Comparison of ENCODE assay signal across 14 mouse cellular contexts in genomic region chr7:137963470-137964095, GRCm38 (mm10).
A peak's percentile ranks its signal among the peaks of the same experiment; 100 is the strongest.
DNase-seq lines count a peak whose midpoint lies in the region; ATAC-seq and TF ChIP-seq lines count a peak whose summit lies in the region.
"Had no signal": no experiment of that assay in that cellular context is flagged by ENCODE, and none has a peak within 500 bp of the region (broad histone marks: within the 10 kb centered on the region; RNA-seq: fewer than 3 reads in every experiment).

No protein-coding gene starts in this region.

- H3K27me3 ChIP-seq in midbrain, postnatal 0 days (ENCODE audit: insufficient read depth, low read length): no peaks in the 10 kb centered on the region
- no peaks in the 10 kb centered on the region for H3K27me3 ChIP-seq in midbrain, embryonic 11.5 days (ENCODE audit: control insufficient read depth, insufficient read depth, low read length)
- no peaks in the 10 kb centered on the region for H3K27me3 ChIP-seq in forebrain, embryonic 15.5 days
- H3K27me3 ChIP-seq: intestine, embryonic 15.5 days; liver, embryonic 12.5 days; midbrain, embryonic 15.5 days had no signal

- H3K27ac ChIP-seq in midbrain, postnatal 0 days (ENCODE audit: low read depth, low read length): no peak overlapping the region
- no peak overlapping the region for H3K27ac ChIP-seq in midbrain, embryonic 11.5 days (ENCODE audit: low read depth, low read length)
- no peak overlapping the region for H3K27ac ChIP-seq in forebrain, embryonic 15.5 days (replicated peaks)
- H3K27ac ChIP-seq: intestine, embryonic 15.5 days; liver, embryonic 12.5 days; midbrain, embryonic 15.5 days had no signal

- H3K4me1 ChIP-seq in midbrain, postnatal 0 days (ENCODE audit: insufficient read depth, low read length): no peaks in the 10 kb centered on the region
- no peaks in the 10 kb centered on the region for H3K4me1 ChIP-seq in midbrain, embryonic 11.5 days (ENCODE audit: control insufficient read depth, insufficient read depth, low read length)
- H3K4me1 ChIP-seq in forebrain, embryonic 15.5 days: no peaks in the 10 kb centered on the region
- H3K4me1 ChIP-seq: intestine, embryonic 15.5 days; liver, embryonic 12.5 days; midbrain, embryonic 15.5 days had no signal

- TF ChIP-seq CTCF in midbrain, postnatal 0 days (IDR thresholded peaks at IDR 0.05): no peak

- H3K36me3 ChIP-seq in midbrain, postnatal 0 days (ENCODE audit: insufficient read depth, low read length): no peaks in the 10 kb centered on the region
- H3K36me3 ChIP-seq in midbrain, embryonic 11.5 days (ENCODE audit: control insufficient read depth, insufficient read depth, low read length): no peaks in the 10 kb centered on the region
- no peaks in the 10 kb centered on the region for H3K36me3 ChIP-seq in forebrain, embryonic 15.5 days
- H3K36me3 ChIP-seq: intestine, embryonic 15.5 days; liver, embryonic 12.5 days; midbrain, embryonic 15.5 days had no signal

- 40% methylated on average over 3 of the region's 3 CpGs for WGBS in midbrain, postnatal 0 days
- WGBS in midbrain, embryonic 11.5 days: 27% methylated on average over 3 of the region's 3 CpGs
- WGBS in forebrain, embryonic 15.5 days: 35% methylated on average over 3 of the region's 3 CpGs

- H3K4me2 ChIP-seq in midbrain, postnatal 0 days (ENCODE audit: low read depth, low read length, poor library complexity, severe bottlenecking): no peak overlapping the region
- H3K4me2 ChIP-seq in midbrain, embryonic 11.5 days: no peak overlapping the region
- H3K4me2 ChIP-seq in forebrain, embryonic 15.5 days (replicated peaks): no peak overlapping the region
- H3K4me2 ChIP-seq: intestine, embryonic 15.5 days; liver, embryonic 12.5 days; midbrain, embryonic 15.5 days had no signal

- no peak overlapping the region for H3K4me3 ChIP-seq in midbrain, postnatal 0 days (ENCODE audit: low read depth, low read length)
- H3K4me3 ChIP-seq in midbrain, embryonic 11.5 days (ENCODE audit: low read depth, low read length): no peak overlapping the region
- no peak overlapping the region for H3K4me3 ChIP-seq in forebrain, embryonic 15.5 days
- H3K4me3 ChIP-seq: erythroblast, embryonic 14.5 days; intestine, embryonic 15.5 days; liver, embryonic 12.5 days; midbrain, embryonic 15.5 days had no signal

- ATAC-seq in cerebellum, adult (ENCODE audit: insufficient number of reproducible peaks, low FRiP score, low TSS enrichment): 0 out of 2 replicates have a peak, but pooled peaks have one; percentile 39
- ATAC-seq in midbrain, postnatal 0 days (ENCODE audit: low FRiP score): no peak
- no peak for ATAC-seq in midbrain, embryonic 11.5 days (ENCODE audit: low FRiP score)
- ATAC-seq in monocyte, adult 5-6 weeks (replicated peaks; ENCODE audit: insufficient number of reproducible peaks, low FRiP score, low TSS enrichment, poor library complexity, severe bottlenecking): no peak
- no peak for ATAC-seq in forebrain, embryonic 15.5 days (replicated peaks)
- ATAC-seq: intestine, embryonic 15.5 days; liver, embryonic 12.5 days; midbrain, embryonic 15.5 days had no signal

- no peaks in the 10 kb centered on the region for H3K9me3 ChIP-seq in midbrain, postnatal 0 days (ENCODE audit: low read length)
- H3K9me3 ChIP-seq in midbrain, embryonic 11.5 days (ENCODE audit: control insufficient read depth, low read length): no peaks in the 10 kb centered on the region
- H3K9me3 ChIP-seq in forebrain, embryonic 15.5 days: no peaks in the 10 kb centered on the region
- H3K9me3 ChIP-seq: intestine, embryonic 15.5 days; liver, embryonic 12.5 days; midbrain, embryonic 15.5 days had no signal

- no peak for DNase-seq in cerebellum, postnatal 4 days (ENCODE audit: low spot score in 2 of 2)
- peak; percentile 53 for DNase-seq in midbrain, postnatal 0 days (ENCODE audit: low spot score)
- no peak for DNase-seq in midbrain, embryonic 11.5 days (ENCODE audit: low spot score, missing footprints)
- DNase-seq in layer of hippocampus, postnatal 36 days: peak; percentile 9 to 14
- peak; percentile 10 for DNase-seq in right cerebral cortex, postnatal 25 days
- DNase-seq: adrenal gland, postnatal 25 days; thymus, adult 18-20 months had no signal

- no peak overlapping the region for H3K9ac ChIP-seq in midbrain, postnatal 0 days (replicated peaks; ENCODE audit: low read length, poor library complexity, severe bottlenecking)
- no peak overlapping the region for H3K9ac ChIP-seq in midbrain, embryonic 11.5 days (ENCODE audit: low read length)
- H3K9ac ChIP-seq in forebrain, embryonic 15.5 days (replicated peaks): no peak overlapping the region
- H3K9ac ChIP-seq: intestine, embryonic 15.5 days; liver, embryonic 12.5 days; midbrain, embryonic 15.5 days had no signal

Comparison
In these comparisons a context has a peak if more than half of its experiments do, and no peak if none do; other contexts are left out.
1. DNase-seq: peak in midbrain, postnatal 0 days (single experiment), layer of hippocampus, postnatal 36 days (2 of 2) and right cerebral cortex, postnatal 25 days (single experiment); none in cerebellum, postnatal 4 days (0 of 2) and midbrain, embryonic 11.5 days (single experiment).